Mouse (Mus musculus) erythroblast, embryonic 14.5 days (primary cell): ENCODE measurements at regions not wholly inside any gene's neighbourhood (a gene's known extent, or its start where the extent isn't known, plus 50 kb on each side); places are given as distances from the start of the nearest gene placed in this dataset.

Experiments
- H3K27me3 ChIP-seq: 2 replicates; pipeline ENCODE4 v1.6.1; 2012; ENCODE audit warnings: inconsistent platforms; ENCODE audit not compliant: control insufficient read depth
- H3K36me3 ChIP-seq: 2 replicates; pipeline ENCODE4 v1.6.1; 2012; ENCODE audit warnings: mild to moderate bottlenecking, inconsistent platforms; ENCODE audit not compliant: control insufficient read depth
- H3K4me1 ChIP-seq: 2 replicates; pipeline ENCODE4 v1.6.1; 2012; ENCODE audit warnings: inconsistent platforms; ENCODE audit not compliant: control insufficient read depth
- H3K4me3 ChIP-seq: replicated peaks from 2 replicates; pipeline ENCODE3; 2012; ENCODE audit warnings: moderate library complexity, mild to moderate bottlenecking, inconsistent platforms
- H3K9me3 ChIP-seq: 2 replicates; pipeline ENCODE4 v1.6.1; 2012; ENCODE audit warnings: low read length, inconsistent platforms, mixed read lengths; ENCODE audit not compliant: control insufficient read depth
- GATA1 ChIP-seq: IDR thresholded peaks from 2 replicates; pipeline ENCODE4 v1.6.1; 2012; ENCODE audit warnings: low read length, inconsistent platforms, mixed read lengths
- TAL1 ChIP-seq: IDR thresholded peaks from 3 replicates; pipeline ENCODE4 v1.6.1; 2012; ENCODE audit warnings: low read length, inconsistent platforms, mixed read lengths

- no peak for TF ChIP-seq GATA1
- TF ChIP-seq TAL1 = no peak
These were observed 219.0 kb upstream of the Pabpc6 start for GRCm38 (mm10) chr17:9888494-9888893.

DNA sequence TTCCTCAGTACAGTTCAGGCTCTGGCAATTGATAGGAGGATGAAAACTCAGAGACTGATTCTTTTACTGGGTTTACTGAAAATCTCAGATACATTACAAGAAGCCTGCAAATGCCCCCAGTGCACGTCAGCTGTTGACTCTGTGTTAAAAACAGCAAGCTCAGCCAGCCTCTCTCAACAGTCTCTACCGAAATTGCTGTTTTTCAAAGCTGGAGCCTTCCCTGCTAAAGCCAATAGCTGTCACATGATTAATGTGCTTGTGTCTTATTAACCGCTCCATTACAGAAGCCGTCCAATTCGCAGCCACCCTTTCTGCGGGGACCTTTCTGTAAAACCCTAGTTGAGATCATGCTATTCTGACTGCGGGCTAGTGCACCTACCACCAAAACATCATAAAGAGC is 215.6 kb upstream of the Pabpc6 start:
- Histone ChIP-seq H3K4me3 (no peak overlapping the region), H3K9me3 (no peaks in the 10 kb centered on the region), H3K4me1 (no peaks in the 10 kb centered on the region), H3K36me3 (no peaks in the 10 kb centered on the region), H3K27me3 (no peaks in the 10 kb centered on the region)
- TF ChIP-seq GATA1 = no peak
- no peak for TF ChIP-seq TAL1

More at GRCm38 (mm10) chr17:9888494-9888893, 219.0 kb upstream of the Pabpc6 start:
- Histone ChIP-seq H3K27me3 (no peaks in the 10 kb centered on the region), H3K36me3 (no peaks in the 10 kb centered on the region), H3K4me3 (no peak overlapping the region), H3K9me3 (no peaks in the 10 kb centered on the region), H3K4me1 (no peaks in the 10 kb centered on the region)

GRCm38 (mm10) chr17:9882639-9883226 is 213.2 kb upstream of the Pabpc6 start:
- H3K36me3 ChIP-seq = no peaks in the 10 kb centered on the region
- H3K4me1 ChIP-seq = no peaks in the 10 kb centered on the region
- no peaks in the 10 kb centered on the region for H3K27me3 ChIP-seq
- TF ChIP-seq TAL1 (no peak), GATA1 (no peak)
- H3K9me3 ChIP-seq = no peaks in the 10 kb centered on the region
- H3K4me3 ChIP-seq = no peak overlapping the region

DNA sequence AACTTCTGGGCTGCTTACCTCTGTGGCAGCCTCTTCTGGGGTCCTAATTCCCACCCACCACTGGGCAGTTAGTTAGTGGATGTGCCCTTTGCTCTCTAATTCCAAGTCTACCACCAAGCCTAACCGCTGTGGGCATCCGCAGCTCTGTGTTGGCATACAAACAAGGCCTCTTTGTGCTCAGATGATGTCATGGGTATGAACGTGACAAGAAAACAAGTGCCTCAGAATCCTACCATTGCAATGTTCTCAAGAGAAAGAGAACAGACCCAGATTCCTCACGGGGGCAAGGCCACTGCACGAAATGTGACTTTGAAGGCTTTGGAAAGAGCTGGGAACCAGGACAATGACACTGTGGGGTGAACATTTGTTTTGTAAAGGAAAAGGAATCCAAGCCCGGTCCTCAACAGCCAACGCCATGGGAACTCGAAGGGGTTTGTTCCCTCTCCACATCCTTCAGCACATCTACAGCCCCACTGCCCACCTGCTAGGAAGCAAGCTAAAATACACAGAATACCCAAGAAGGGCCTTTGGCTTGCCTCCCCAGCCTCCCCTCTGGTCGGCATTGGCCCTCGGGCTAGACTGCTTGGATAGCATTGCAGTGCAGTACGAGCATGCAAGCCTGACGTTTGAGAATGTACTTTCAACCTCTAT is 210.2 kb upstream of the Pabpc6 start:
- TF ChIP-seq GATA1 (no peak), TAL1 (no peak)
- H3K4me1 ChIP-seq = no peaks in the 10 kb centered on the region
- H3K9me3 ChIP-seq = no peaks in the 10 kb centered on the region
- no peaks in the 10 kb centered on the region for H3K27me3 ChIP-seq
- no peak overlapping the region for H3K4me3 ChIP-seq
- no peaks in the 10 kb centered on the region for H3K36me3 ChIP-seq

GRCm38 (mm10) chr17:9873695-9874094 is 204.2 kb upstream of the Pabpc6 start:
- H3K4me3 ChIP-seq = no peak overlapping the region
- H3K9me3 ChIP-seq = no peaks in the 10 kb centered on the region
- TF ChIP-seq TAL1 (no peak), GATA1 (no peak)
- H3K27me3 ChIP-seq = no peaks in the 10 kb centered on the region
- no peaks in the 10 kb centered on the region for H3K4me1 ChIP-seq
- H3K36me3 ChIP-seq = no peaks in the 10 kb centered on the region

DNA sequence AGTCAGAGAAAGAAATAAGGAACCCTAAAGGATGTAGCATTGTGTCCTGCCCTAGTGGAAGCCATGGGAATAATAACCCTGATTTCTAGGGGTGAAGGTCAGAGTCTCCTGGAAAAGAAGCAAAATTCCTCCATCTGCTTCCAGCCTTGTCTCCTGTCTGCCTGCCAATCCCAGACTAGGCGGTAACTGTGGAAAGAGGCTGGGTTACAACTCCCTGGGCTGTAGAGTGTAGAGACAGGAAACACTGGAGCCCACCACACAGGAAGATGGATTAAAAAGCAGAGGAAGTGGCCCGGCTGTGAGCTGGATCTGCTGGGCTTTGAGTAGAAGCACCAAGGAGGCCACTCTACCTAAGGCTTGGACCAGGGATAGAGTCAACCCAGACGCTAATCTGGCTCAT is 200.7 kb upstream of the Pabpc6 start:
- Histone ChIP-seq H3K4me1 (no peaks in the 10 kb centered on the region), H3K36me3 (no peaks in the 10 kb centered on the region), H3K27me3 (no peaks in the 10 kb centered on the region), H3K9me3 (no peaks in the 10 kb centered on the region), H3K4me3 (no peak overlapping the region)
- no peak for TF ChIP-seq TAL1
- TF ChIP-seq GATA1 = no peak

- no peak overlapping the region for H3K4me3 ChIP-seq
- no peaks in the 10 kb centered on the region for H3K36me3 ChIP-seq
- H3K9me3 ChIP-seq = no peaks in the 10 kb centered on the region
- TF ChIP-seq GATA1 (no peak), TAL1 (no peak)
- H3K4me1 ChIP-seq = no peaks in the 10 kb centered on the region
- no peaks in the 10 kb centered on the region for H3K27me3 ChIP-seq
These were observed 199.3 kb upstream of the Pabpc6 start for GRCm38 (mm10) chr17:9868747-9869281.

DNA sequence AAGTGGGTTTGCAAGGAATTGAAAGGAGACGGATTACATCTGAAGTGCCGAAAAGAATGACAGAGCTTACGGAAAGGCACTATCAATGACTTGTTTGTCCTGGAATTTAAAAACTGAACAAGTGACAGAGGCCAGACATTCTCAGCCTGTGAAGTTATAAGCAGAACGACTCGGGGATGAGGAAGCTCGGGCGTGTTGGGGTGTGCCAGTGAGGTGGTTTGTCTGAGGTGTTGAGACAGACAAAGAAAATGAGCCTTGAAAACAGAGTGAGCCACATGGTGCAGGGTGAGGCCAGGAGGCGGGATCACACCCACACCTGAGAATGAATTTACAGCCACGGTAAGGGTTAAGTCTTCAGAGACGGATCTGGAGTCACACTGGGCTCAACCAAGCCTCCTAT is 194.7 kb upstream of the Pabpc6 start:
- Histone ChIP-seq H3K9me3 (no peaks in the 10 kb centered on the region), H3K4me3 (no peak overlapping the region), H3K4me1 (no peaks in the 10 kb centered on the region), H3K36me3 (no peaks in the 10 kb centered on the region), H3K27me3 (no peaks in the 10 kb centered on the region)
- TF ChIP-seq TAL1 = no peak

GRCm38 (mm10) chr17:9861923-9862854 is 192.7 kb upstream of the Pabpc6 start:
- no peaks in the 10 kb centered on the region for H3K27me3 ChIP-seq
- H3K4me1 ChIP-seq = no peaks in the 10 kb centered on the region
- no peak for TF ChIP-seq GATA1
- no peak for TF ChIP-seq TAL1
- no peak overlapping the region for H3K4me3 ChIP-seq
- H3K36me3 ChIP-seq = no peaks in the 10 kb centered on the region
- H3K9me3 ChIP-seq = no peaks in the 10 kb centered on the region
